Mouse (Mus musculus) heart, postnatal 25 days (tissue): ENCODE data around the gene Gm21060. TPM values are rescaled to one million over a fixed set of nuclear protein-coding genes. Genes with fewer than 3 reads are reported as not detected.
"Not testable (repeated sequence)": the region's sequence is repeated elsewhere in the genome, so short reads cannot be mapped to it uniquely, and the experiment has no call there.

ENCODE experiments used
- DNase-seq: peaks from one replicate; pipeline ENCODE4 v3.0.0; 2022; ENCODE audit warnings: low spot score
- intact Hi-C: fragments of 180-260 bp; cut with DNase I; formaldehyde crosslinking; loops from one replicate; pipeline ENCODE4 v1.15.1; 2025
- total RNA-seq, 2 experiments: library from RNA; stranded (reverse); gene quantifications; 2 replicates each; pipeline ENCODE4 v1.2.3; 2021

The Gm21060 gene
- not detected for total RNA-seq

DNA sequence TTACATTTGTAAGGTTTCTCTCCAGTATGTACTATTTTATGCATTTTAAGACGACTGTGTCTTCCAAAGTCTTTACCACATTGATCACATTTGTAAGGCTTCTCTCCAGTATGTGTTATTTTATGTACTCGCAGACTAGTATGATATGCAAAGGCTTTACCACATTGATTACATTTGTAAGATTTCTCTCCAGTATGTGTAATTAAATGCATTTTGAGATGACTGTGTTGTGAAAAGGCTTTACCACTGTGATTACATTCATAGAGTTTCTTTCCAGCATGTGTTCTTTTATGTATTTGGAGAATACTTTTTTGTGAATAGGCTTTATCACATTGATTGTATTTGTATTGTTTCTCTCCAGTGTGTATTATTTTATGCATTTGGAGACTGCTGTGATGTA, at the start of gene Gm21060:
Gm21060 (minus strand) TSS at position 101 of the 400 bp plus-strand sequence.
- DNase-seq = no peak
- intact Hi-C loops = no loop called here

DNA sequence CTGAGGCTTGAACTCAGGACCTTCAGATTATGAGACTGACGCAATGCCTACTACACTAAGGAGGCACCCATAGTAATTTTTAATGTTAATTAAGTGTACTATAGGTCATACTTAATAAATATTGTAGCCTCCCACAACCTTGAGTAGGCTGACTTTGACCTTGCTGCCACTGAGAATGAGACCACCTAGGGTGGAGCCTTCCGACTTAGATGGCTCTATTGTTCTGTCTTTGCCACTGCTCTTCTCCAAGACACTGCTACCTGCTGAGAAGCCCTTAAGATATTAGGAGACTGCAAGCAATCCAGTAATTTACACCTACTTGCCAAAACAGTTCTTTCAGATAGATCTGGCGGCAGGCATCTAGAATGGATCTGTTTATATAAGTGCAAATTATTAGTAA, 24.0 kb upstream of the Gm21060 start:
- DNase-seq, intact Hi-C loops: not testable (repeated sequence)

GRCm38 (mm10) chr19:61313185-61313584, 16.3 kb upstream of the Gm21060 start:
- intact Hi-C loops, DNase-seq: not testable (repeated sequence)

DNA sequence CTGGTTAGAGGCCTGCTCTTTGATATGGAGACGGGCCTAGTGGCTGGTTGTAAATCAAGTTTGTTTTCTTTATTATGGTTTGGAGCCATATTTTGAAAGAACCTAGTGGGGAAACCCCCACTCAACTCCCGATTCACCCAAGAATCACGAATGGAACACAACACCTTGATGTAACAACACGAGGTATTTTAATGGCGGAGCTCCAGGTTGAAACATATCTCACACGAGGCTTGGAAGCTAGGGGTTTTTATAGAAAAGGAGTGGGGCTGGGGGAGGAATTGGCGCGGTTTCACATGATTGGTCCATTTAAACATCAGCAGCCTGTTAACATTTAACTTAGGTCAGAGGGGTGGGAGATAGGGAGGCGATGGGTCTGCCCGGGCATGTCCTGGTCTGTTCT, 15.5 kb upstream of the Gm21060 start:
- intact Hi-C loops, DNase-seq: not testable (repeated sequence)

DNA sequence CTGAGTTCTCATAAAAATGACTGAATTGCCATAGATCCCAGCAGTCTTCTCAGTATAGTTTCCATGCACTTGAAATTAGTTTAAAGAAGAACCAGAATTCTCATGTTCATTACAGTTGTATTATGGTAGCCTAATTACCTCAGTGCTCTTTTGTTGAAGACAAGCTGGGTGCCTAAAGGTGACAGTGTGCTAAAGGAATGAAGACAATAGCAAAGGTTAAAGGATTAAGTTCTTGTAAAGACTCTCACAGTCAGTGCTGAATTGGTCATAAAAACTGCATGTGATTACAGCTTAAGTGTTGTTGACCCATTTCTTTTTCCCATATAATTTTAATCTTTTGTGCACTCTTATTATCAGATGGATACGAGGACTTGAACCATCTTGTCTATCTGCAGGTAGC, 11.2 kb upstream of the Gm21060 start:
- intact Hi-C loops, DNase-seq: not testable (repeated sequence)

DNA sequence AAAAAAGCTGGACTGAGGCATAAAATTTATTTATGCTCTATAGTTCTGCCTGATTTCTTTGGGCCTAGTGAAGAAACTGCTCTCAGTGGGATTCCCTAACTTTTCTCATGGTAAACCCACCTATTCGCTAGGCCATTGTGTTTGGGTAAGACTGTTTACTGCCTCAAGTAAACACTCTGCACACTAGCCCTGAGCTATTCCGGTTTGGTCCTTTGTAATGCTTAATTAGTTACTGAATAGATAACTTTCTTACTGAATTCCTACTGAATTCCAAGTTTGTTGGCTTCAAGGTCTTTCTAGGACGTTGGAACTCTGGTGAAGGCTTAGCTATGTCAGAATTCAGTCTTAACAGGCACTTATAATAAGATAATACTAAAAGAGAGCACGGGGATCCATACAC, 11.8 kb downstream of the Gm21060 start:
- intact Hi-C loops = not testable (repeated sequence)

DNA sequence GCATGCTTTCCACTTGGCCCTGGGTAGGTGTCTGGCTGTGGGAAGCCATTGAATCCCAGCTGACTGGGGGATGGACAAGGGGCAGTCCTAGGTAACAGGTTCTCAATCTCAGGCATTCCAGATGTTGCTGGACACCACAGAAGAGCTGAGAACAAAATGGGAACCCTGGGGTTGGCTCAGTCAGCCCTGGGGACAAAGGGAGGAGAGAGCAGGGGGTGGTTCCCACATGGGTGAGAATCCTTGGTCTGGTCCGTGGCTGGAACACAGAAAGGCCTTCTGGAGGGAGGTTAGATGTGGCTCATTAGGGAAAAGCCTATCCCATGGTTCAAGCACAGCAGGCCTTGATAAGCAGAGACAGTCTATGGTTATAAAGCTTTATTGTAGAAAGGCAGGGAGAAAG, 13.3 kb downstream of the Gm21060 start:
- DNase-seq = no peak
- intact Hi-C loops = no loop called here

More for the DNA sequence above, 11.8 kb downstream of the Gm21060 start:
- DNase-seq = not testable (repeated sequence)

DNA sequence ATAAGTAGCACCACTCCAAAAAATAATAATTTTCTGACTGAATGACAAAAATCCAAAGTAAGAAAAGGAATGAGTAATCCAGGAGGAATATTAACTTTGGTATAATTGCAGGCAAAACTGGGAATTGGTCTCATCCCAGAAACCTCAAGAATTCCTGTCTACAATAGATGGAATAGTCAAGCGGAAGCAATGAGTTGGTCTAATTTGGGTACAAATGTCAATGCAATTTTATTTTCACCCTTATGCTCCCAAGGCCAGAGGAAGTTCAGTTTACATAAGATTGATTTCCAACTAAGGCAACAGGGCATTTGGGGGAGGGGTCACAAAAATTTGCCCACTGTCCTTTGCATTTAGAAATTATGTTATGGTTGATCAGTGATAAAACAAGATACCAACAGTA, 21.4 kb downstream of the Gm21060 start:
- no peak for DNase-seq
- intact Hi-C loops = no loop called here

GRCm38 (mm10) chr19:61269141-61269540, 27.7 kb downstream of the Gm21060 start:
- intact Hi-C loops = loop anchor here (5.0 kb wide), 1 partner anchor 72 kb away; no protein-coding TSS in a partner anchor

DNA sequence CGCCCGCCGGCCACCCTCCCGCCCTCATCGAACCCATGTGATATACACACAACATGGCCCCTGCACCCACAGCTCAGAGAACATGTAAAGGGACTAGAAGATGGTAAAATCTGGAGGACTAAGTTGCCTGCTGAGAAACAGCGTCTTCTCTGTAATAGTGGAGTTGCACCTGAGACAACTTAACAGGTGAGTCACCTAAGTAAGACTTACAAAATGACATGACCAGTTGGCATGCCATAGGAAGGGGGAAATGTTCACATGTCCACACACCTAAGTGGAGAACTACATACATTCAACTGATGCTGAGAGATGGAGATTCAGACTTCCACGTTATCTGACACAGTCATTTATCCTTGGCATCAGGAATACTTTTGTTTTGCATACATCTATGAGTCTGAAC, 29.7 kb downstream of the Gm21060 start:
- no peak for DNase-seq
- intact Hi-C loops = loop anchor here (5.0 kb wide), 1 partner anchor 70 kb away; no protein-coding TSS in a partner anchor

More at GRCm38 (mm10) chr19:61269141-61269540, 27.7 kb downstream of the Gm21060 start:
- DNase-seq = not testable (repeated sequence)

DNA sequence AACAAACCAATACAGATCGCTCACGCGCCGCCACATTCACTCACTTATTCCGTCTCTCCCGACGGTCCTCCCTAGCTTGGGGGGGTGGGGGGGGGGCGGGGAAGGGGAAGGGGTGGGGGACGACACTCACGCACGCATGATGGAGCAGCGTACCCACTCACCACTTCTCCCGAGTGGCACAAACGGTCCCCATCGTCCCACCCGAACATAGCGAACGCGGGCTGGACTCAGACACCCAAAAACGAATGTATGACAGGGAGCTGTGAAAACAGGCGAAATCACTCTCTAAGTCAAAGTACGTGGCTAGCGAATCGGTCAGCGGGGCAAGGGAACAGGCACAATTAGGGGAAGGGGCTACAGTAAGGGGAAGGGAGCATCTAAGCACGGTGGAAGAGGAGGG, 30.2 kb downstream of the Gm21060 start:
- no peak for DNase-seq
- intact Hi-C loops = loop anchor here (5.0 kb wide), 1 partner anchor 69 kb away; no protein-coding TSS in a partner anchor

- intact Hi-C loops = loop anchor here (5.0 kb wide), 1 partner anchor 69 kb away; no protein-coding TSS in a partner anchor
- no peak for DNase-seq
Observed at GRCm38 (mm10) chr19:61266246-61266615, 30.6 kb downstream of the Gm21060 start.

GRCm38 (mm10) chr19:61265349-61266245, 31.3 kb downstream of the Gm21060 start:
- no peak for DNase-seq
- intact Hi-C loops = loop anchor here (5.0 kb wide), 1 partner anchor 68 kb away; no protein-coding TSS in a partner anchor

DNA sequence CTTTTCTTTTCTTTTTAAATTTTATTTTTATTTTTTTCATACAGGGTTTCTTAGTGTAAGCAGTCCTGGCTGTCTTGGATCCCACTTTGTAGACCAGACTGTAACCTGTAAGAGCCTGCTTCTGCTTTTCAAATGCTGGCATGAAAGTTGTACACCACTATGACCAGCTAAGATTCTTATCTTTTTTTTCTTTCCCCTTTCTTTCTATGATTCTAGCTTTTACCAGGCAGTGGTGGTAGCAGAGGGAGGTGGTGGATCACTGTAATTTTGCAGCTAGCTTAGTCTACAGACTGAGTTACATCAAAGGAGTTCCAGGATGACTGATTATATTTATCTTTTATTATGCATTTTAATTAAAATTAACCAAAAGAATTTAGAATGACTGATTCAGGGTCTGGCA, 31.9 kb downstream of the Gm21060 start:
- DNase-seq = no peak
- intact Hi-C loops = loop anchor here (5.0 kb wide), 1 partner anchor 68 kb away; no protein-coding TSS in a partner anchor

DNA sequence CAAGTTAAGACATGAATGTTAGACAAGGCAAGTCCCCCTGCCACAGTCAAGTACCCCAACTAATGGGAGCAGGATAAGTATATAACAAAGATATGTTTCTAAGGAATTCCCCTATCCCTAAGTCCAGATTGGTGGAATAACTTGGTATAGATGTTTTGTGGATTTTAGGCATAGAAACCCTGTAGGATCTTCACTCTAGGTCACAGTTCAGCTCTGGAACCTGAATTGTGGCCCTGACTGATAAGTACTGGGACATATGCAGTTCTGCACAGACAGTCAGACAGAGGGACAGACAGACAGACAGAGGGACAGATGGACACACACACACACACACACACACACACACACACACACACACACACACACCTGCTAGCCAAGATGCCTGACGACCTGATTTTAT, 32.6 kb downstream of the Gm21060 start:
- intact Hi-C loops = no loop called here
- DNase-seq = no peak

GRCm38 (mm10) chr19:61261241-61261640, 35.6 kb downstream of the Gm21060 start:
- intact Hi-C loops = no loop called here
- DNase-seq = no peak

- no peak for DNase-seq
- intact Hi-C loops = no loop called here
Observed at GRCm38 (mm10) chr19:61257733-61258132, 39.1 kb downstream of the Gm21060 start.

DNA sequence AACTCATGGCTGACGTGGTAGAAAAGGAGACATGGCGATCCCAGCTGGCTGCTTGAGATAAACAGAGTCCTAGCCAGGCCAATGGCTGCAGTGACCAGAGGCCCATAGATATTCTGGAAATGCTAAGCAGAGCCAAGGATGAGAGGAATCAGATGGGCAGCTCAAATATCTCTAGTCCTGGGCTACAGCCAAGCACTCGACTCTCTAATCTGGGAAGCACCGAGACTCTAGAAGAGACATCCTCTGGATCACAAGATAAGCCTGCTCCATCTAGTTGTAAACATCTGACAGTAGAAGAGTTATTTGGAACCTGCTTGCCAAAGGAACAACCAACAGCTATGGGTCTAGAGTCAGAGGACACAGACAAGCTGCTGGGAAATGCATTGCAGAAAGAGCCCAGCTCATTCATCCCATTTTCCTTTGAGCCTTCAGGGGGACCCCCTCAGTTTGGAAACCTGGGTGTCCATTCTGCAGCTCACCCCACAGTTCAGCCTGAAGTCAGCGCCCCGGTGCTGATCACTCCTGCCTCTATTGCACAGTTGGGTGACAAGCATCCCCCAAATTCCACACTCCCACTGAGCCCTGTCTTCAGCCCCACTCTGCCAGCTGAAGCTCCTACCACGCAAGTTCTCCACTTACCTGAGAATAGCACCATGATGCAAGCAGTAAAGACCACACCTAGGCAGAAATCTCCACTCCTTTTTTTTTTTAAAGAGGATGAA, 40.5 kb downstream of the Gm21060 start:
- intact Hi-C loops = no loop called here

DNA sequence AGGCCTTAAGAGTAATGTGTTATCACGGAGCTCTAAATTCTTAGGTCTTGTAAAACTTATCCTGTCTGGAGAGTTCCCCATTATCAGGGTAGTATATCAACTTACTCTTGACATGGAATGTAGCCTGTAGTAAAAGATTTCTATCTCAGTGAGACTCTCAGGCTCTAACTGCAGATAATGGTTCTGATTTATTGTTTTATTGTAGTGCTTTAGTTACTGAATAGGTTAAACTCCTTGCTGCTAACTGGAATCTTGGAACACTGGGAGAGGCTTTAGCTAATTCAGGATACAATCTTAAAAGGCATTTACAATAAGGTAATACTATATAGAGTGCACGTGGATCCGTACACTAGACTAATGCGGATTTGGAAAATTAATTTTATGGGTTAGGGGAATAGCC, 49.5 kb downstream of the Gm21060 start:
- DNase-seq, intact Hi-C loops: not testable (repeated sequence)

More for the DNA sequence above, 40.5 kb downstream of the Gm21060 start:
- no peak for DNase-seq
